ENCODE assay signal across 8 mouse cellular contexts in genomic region chr16:44558471-44559329, GRCm38 (mm10). TPM values are rescaled to one million over a fixed set of nuclear protein-coding genes. Genes with fewer than 3 reads are reported as not detected.
A peak's percentile ranks its signal among the peaks of the same experiment; 100 is the strongest.
DNase-seq lines count a peak whose midpoint lies in the region; ATAC-seq and TF ChIP-seq lines count a peak whose summit lies in the region.

Boc (minus strand) TSS chr16:44558897.

- H3K27ac ChIP-seq in spleen, adult 2 months (ENCODE audit: insufficient read depth, low read length) = peak within 1 kb of the TSS; percentile 62
- H3K27ac ChIP-seq in embryonic facial prominence, embryonic 15.5 days (replicated peaks) = peak within 1 kb of the TSS; percentile 99
- peak within 1 kb of the TSS; percentile 93 for H3K27ac ChIP-seq in heart, embryonic 10.5 days
- peak within 1 kb of the TSS; percentile 82 for H3K27ac ChIP-seq in midbrain, embryonic 16.5 days (ENCODE audit: low read length)
- H3K27ac ChIP-seq in stomach, embryonic 16.5 days (ENCODE audit: low read length) = peak within 1 kb of the TSS; percentile 92

- H3K36me3 ChIP-seq in spleen, adult 2 months (ENCODE audit: control insufficient read depth, insufficient read depth, low read length) = no peaks in the 10 kb centered on the region
- H3K36me3 ChIP-seq in embryonic facial prominence, embryonic 15.5 days = no peaks in the 10 kb centered on the region
- H3K36me3 ChIP-seq in heart, embryonic 10.5 days = no peaks in the 10 kb centered on the region
- no peaks in the 10 kb centered on the region for H3K36me3 ChIP-seq in midbrain, embryonic 16.5 days (ENCODE audit: control insufficient read depth, insufficient read depth, low read length)
- no peaks in the 10 kb centered on the region for H3K36me3 ChIP-seq in stomach, embryonic 16.5 days (ENCODE audit: control insufficient read depth, insufficient read depth, low read length)

- peaks cover 13% of the 10 kb centered on the region for H3K27me3 ChIP-seq in spleen, adult 2 months (ENCODE audit: control insufficient read depth, insufficient read depth, low read length)
- H3K27me3 ChIP-seq in embryonic facial prominence, embryonic 15.5 days = no peaks in the 10 kb centered on the region
- H3K27me3 ChIP-seq in heart, embryonic 10.5 days (ENCODE audit: insufficient read depth, poor library complexity, severe bottlenecking) = no peaks in the 10 kb centered on the region
- H3K27me3 ChIP-seq in midbrain, embryonic 16.5 days (ENCODE audit: control insufficient read depth, insufficient read depth, low read depth, low read length) = no peaks in the 10 kb centered on the region
- H3K27me3 ChIP-seq in stomach, embryonic 16.5 days (ENCODE audit: control insufficient read depth, insufficient read depth, low read length) = no peaks in the 10 kb centered on the region

- H3K4me1 ChIP-seq in spleen, adult 2 months (ENCODE audit: control insufficient read depth, insufficient read depth, insufficient read length) = no peaks in the 10 kb centered on the region; the same call in 1 of the 2 replicates
- H3K4me1 ChIP-seq in embryonic facial prominence, embryonic 15.5 days = peaks cover 46% of the 10 kb centered on the region
- peaks cover 5% of the 10 kb centered on the region; the same call in 1 of the 2 replicates for H3K4me1 ChIP-seq in heart, embryonic 10.5 days
- H3K4me1 ChIP-seq in midbrain, embryonic 16.5 days (ENCODE audit: control insufficient read depth, insufficient read depth, low read length) = peaks cover 18% of the 10 kb centered on the region
- H3K4me1 ChIP-seq in stomach, embryonic 16.5 days (ENCODE audit: control insufficient read depth, insufficient read depth, low read length) = peaks cover 8% of the 10 kb centered on the region; the same call in 1 of the 2 replicates

- peak within 1 kb of the TSS; percentile 61 for H3K4me2 ChIP-seq in embryonic facial prominence, embryonic 15.5 days (replicated peaks)
- peak within 1 kb of the TSS; percentile 99 for H3K4me2 ChIP-seq in midbrain, embryonic 16.5 days (ENCODE audit: low read length)
- H3K4me2 ChIP-seq in stomach, embryonic 16.5 days (ENCODE audit: low read depth, low read length) = peak within 1 kb of the TSS; percentile 63

- no peak for TF ChIP-seq POLR2A in spleen, adult 2 months (IDR thresholded peaks at IDR 0.05; ENCODE audit: low read depth, low read length)

- WGBS in spleen, adult 2 months = 1% methylated on average over 45 of the region's 46 CpGs
- under 1% methylated on average over 44 of the region's 46 CpGs for WGBS in embryonic facial prominence, embryonic 15.5 days
- under 1% methylated on average over 44 of the region's 46 CpGs for whole genome bisulfite sequencing in heart, embryonic 10.5 days
- under 1% methylated on average over 38 of the region's 46 CpGs for WGBS in midbrain, embryonic 16.5 days
- under 1% methylated on average over 45 of the region's 46 CpGs for WGBS in stomach, embryonic 16.5 days

- peak within 1 kb of the TSS; percentile 99 for H3K9ac ChIP-seq in embryonic facial prominence, embryonic 15.5 days
- peak within 1 kb of the TSS; percentile 74 for H3K9ac ChIP-seq in midbrain, embryonic 16.5 days (ENCODE audit: low read depth, low read length)
- peak within 1 kb of the TSS; percentile 95 for H3K9ac ChIP-seq in stomach, embryonic 16.5 days (ENCODE audit: low read length)

- no peaks in the 10 kb centered on the region for H3K9me3 ChIP-seq in embryonic facial prominence, embryonic 15.5 days (replicated peaks)
- H3K9me3 ChIP-seq in heart, embryonic 10.5 days = no peaks in the 10 kb centered on the region
- H3K9me3 ChIP-seq in midbrain, embryonic 16.5 days (replicated peaks; ENCODE audit: control insufficient read depth, low read length, poor library complexity, severe bottlenecking) = no peaks in the 10 kb centered on the region
- H3K9me3 ChIP-seq in stomach, embryonic 16.5 days (replicated peaks; ENCODE audit: control insufficient read depth, low read length) = no peaks in the 10 kb centered on the region

- TF ChIP-seq CTCF in spleen, adult 2 months (IDR thresholded peaks at IDR 0.05; ENCODE audit: extremely low read depth, insufficient read depth, insufficient read length, insufficient replicate concordance) = no peak

- DNase-seq in spleen, adult 2 months (ENCODE audit: low read depth in 1 of 2, low spot score in 2 of 2) = no peak
- DNase-seq in spleen, adult 12 weeks (ENCODE audit: low spot score) = no peak
- peak; percentile 77 for DNase-seq in heart, embryonic 10.5 days (ENCODE audit: low spot score)
- DNase-seq in kidney, adult 9 months = peak; percentile 56
- DNase-seq in liver = peak; percentile 53

- peak; percentile 78 for ATAC-seq in embryonic facial prominence, embryonic 15.5 days (ENCODE audit: insufficient number of reproducible peaks, low FRiP score, low TSS enrichment, low read depth)
- ATAC-seq in midbrain, embryonic 16.5 days = peak; percentile 81
- peak; percentile 83 for ATAC-seq in stomach, embryonic 16.5 days (ENCODE audit: insufficient read depth, low FRiP score)

- peak within 1 kb of the TSS; percentile 54 for H3K4me3 ChIP-seq in spleen, adult 2 months (ENCODE audit: extremely low read depth, insufficient read depth, insufficient read length)
- H3K4me3 ChIP-seq in embryonic facial prominence, embryonic 15.5 days (replicated peaks) = peak within 1 kb of the TSS; percentile 90
- peak within 1 kb of the TSS; percentile 83 for H3K4me3 ChIP-seq in heart, embryonic 10.5 days
- H3K4me3 ChIP-seq in midbrain, embryonic 16.5 days (ENCODE audit: low read depth, low read length) = peak within 1 kb of the TSS; percentile 68
- H3K4me3 ChIP-seq in stomach, embryonic 16.5 days (replicated peaks; ENCODE audit: low read length) = peak within 1 kb of the TSS; percentile 73

RNA-seq across cellular contexts. Expression of gene Boc, which starts in this region (rescaled TPM):
- polyA plus RNA-seq in spleen, adult 2 months (2012; rRNA removed) = 2.4 and 2.8 TPM in 2 replicates
- polyA plus RNA-seq in embryonic facial prominence, embryonic 15.5 days (2015; fragmentation: Nextera tagmentation; extraction: Ambion mirVana) = 42.3 and 49.1 TPM in 2 replicates
- polyA plus RNA-seq in heart, embryonic 10.5 days (2016; fragmentation: Nextera tagmentation; extraction: Ambion mirVana) = 5.4 and 8.7 TPM in 2 replicates
- polyA plus RNA-seq in midbrain, embryonic 16.5 days (2015; fragmentation: Nextera tagmentation; extraction: Ambion mirVana) = 7.3 and 10.5 TPM in 2 replicates
- polyA plus RNA-seq in stomach, embryonic 16.5 days (2015; fragmentation: Nextera tagmentation; extraction: Ambion mirVana) = 16.9 and 17.9 TPM in 2 replicates

Comparison
In these comparisons a context has a peak if more than half of its experiments do, and no peak if none do; other contexts are left out.
1. DNase-seq: peak in heart, embryonic 10.5 days (single experiment), kidney, adult 9 months (single experiment) and liver (single experiment); none in spleen, adult 2 months (0 of 2) and spleen, adult 12 weeks (single experiment).
2. Peak in every context shown above with its lines, with median percentiles within 50 percentile points of each other: H3K27ac ChIP-seq, H3K4me3 ChIP-seq, ATAC-seq, H3K4me2 ChIP-seq and H3K9ac ChIP-seq.